Mouse (Mus musculus) bone marrow, adult 2 months (tissue): Measurements from ENCODE around the gene Olfr1359.

ENCODE experiments used
- CTCF ChIP-seq: fragments of 200-500 bp; IDR thresholded peaks from 2 replicates; pipeline ENCODE4 v1.5.1; 2011; ENCODE audit warnings: low read length, control low read depth; ENCODE audit not compliant: control insufficient read depth, insufficient read depth
- POLR2A ChIP-seq: fragments of 200-500 bp; IDR thresholded peaks from 2 replicates; pipeline ENCODE4 v1.6.1; 2011; ENCODE audit warnings: low read depth, mild to moderate bottlenecking, control low read depth, low read length, borderline replicate concordance; ENCODE audit not compliant: control insufficient read depth

DNA sequence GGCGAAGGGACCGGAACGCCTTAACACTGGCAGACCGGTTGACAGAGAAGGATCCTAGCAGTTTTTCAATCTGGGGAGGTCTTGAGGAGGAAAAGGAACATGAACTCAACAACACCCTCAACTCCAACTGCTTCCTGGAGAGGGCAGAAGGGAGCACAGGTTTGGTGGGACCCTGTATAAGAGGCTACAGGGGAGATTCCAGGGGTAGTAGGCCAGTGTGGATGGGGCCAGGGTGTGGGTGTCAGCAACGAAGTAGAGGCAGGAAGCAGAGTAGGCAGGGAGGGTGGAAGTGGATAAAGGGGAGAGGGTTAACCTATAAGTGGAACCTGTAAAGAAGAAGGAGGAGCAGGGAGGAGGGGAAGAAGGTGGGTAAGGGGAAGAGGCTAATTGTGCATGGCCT, 35.6 kb downstream of the Olfr1359 start:
- TF ChIP-seq CTCF, result no peak
- TF ChIP-seq POLR2A, result no peak
